Mouse (Mus musculus) olfactory bulb, adult 2 months (tissue): ENCODE data around the gene Fanci.

Source experiments
- CTCF ChIP-seq: fragments of 200-500 bp; IDR thresholded peaks from 2 replicates; pipeline ENCODE4 v1.5.1; 2012; ENCODE audit warnings: low read depth, mild to moderate bottlenecking, low read length, moderate library complexity; ENCODE audit not compliant: insufficient read depth
- POLR2A ChIP-seq: fragments of 200-500 bp; IDR thresholded peaks from 2 replicates; pipeline ENCODE4 v1.6.1; 2012; ENCODE audit warnings: mild to moderate bottlenecking, low read depth, low read length, moderate library complexity; ENCODE audit not compliant: insufficient read depth

GRCm38 (mm10) chr7:79461721-79462120, 70.0 kb downstream of the Fanci start:
- TF ChIP-seq CTCF (no peak), POLR2A (no peak)
